20 mouse cellular contexts compared by ENCODE assay signal in genomic region chr13:47170026-47170425, GRCm38 (mm10).
"Had no signal": no experiment of that assay in that cellular context is flagged by ENCODE, and none has a peak within 500 bp of the region (broad histone marks: within the 10 kb centered on the region; RNA-seq: fewer than 3 reads in every experiment).

No protein-coding gene starts in this region.

- H3K4me2 ChIP-seq: intestine, embryonic 15.5 days; kidney, embryonic 15.5 days; limb, embryonic 12.5 days; lung, embryonic 14.5 days; midbrain, embryonic 12.5 days; midbrain, embryonic 15.5 days; neural tube, embryonic 12.5 days; neural tube, embryonic 15.5 days had no signal

- H3K36me3 ChIP-seq: intestine, embryonic 15.5 days; kidney, embryonic 15.5 days; limb, embryonic 12.5 days; midbrain, embryonic 12.5 days; midbrain, embryonic 15.5 days; neural tube, embryonic 12.5 days; neural tube, embryonic 15.5 days had no signal

- H3K9ac ChIP-seq: intestine, embryonic 15.5 days; kidney, embryonic 15.5 days; limb, embryonic 12.5 days; liver, embryonic 14.5 days; lung, embryonic 14.5 days; midbrain, embryonic 12.5 days; midbrain, embryonic 15.5 days; neural tube, embryonic 12.5 days; neural tube, embryonic 15.5 days had no signal

- H3K27ac ChIP-seq: intestine, embryonic 15.5 days; kidney, embryonic 15.5 days; limb, embryonic 12.5 days; macrophage; midbrain, embryonic 12.5 days; midbrain, embryonic 15.5 days; neural tube, embryonic 12.5 days; neural tube, embryonic 15.5 days had no signal

- H3K4me3 ChIP-seq: intestine, embryonic 15.5 days; kidney, embryonic 15.5 days; limb, embryonic 12.5 days; midbrain, embryonic 12.5 days; midbrain, embryonic 15.5 days; neural tube, embryonic 12.5 days; neural tube, embryonic 15.5 days had no signal

- H3K9me3 ChIP-seq: intestine, embryonic 15.5 days; kidney, embryonic 15.5 days; limb, embryonic 12.5 days; midbrain, embryonic 12.5 days; midbrain, embryonic 15.5 days; neural tube, embryonic 12.5 days; neural tube, embryonic 15.5 days had no signal

- DNase-seq: kidney, adult 11 months; kidney, adult 8-10 months; kidney, postnatal 10 days; kidney, postnatal 36 days; lung, embryonic 14.5 days; right cerebral cortex, adult 18-20 months; right cerebral cortex, postnatal 14 days; right cerebral cortex, postnatal 4 days; thymus, adult 18-20 months; thymus, postnatal 36 days had no signal

- H3K4me1 ChIP-seq: intestine, embryonic 15.5 days; kidney, embryonic 15.5 days; limb, embryonic 12.5 days; midbrain, embryonic 12.5 days; midbrain, embryonic 15.5 days; neural tube, embryonic 12.5 days; neural tube, embryonic 15.5 days had no signal

- ATAC-seq: intestine, embryonic 15.5 days; lung, postnatal 0 days; midbrain, embryonic 15.5 days had no signal

- H3K27me3 ChIP-seq: intestine, embryonic 15.5 days; kidney, embryonic 15.5 days; midbrain, embryonic 12.5 days; midbrain, embryonic 15.5 days; neural tube, embryonic 12.5 days; neural tube, embryonic 15.5 days had no signal
